35 mouse cellular contexts compared by ENCODE assay signal in genomic region chr12:57019737-57020136, GRCm38 (mm10).
"Had no signal": no experiment of that assay in that cellular context is flagged by ENCODE, and none has a peak within 500 bp of the region (broad histone marks: within the 10 kb centered on the region; RNA-seq: fewer than 3 reads in every experiment).

No protein-coding gene starts in this region.

- H3K4me2 ChIP-seq: heart, embryonic 11.5 days; heart, embryonic 12.5 days; heart, embryonic 13.5 days; heart, embryonic 15.5 days; hindbrain, embryonic 12.5 days; hindbrain, embryonic 13.5 days; hindbrain, embryonic 14.5 days; hindbrain, embryonic 15.5 days; intestine, embryonic 15.5 days; kidney, embryonic 15.5 days had no signal

- H3K27me3 ChIP-seq: heart, embryonic 12.5 days; heart, embryonic 13.5 days; heart, embryonic 15.5 days; hindbrain, embryonic 12.5 days; hindbrain, embryonic 13.5 days; hindbrain, embryonic 15.5 days; intestine, embryonic 15.5 days; kidney, embryonic 15.5 days had no signal

- H3K4me1 ChIP-seq: heart, embryonic 12.5 days; heart, embryonic 13.5 days; heart, embryonic 15.5 days; hindbrain, embryonic 10.5 days; hindbrain, embryonic 12.5 days; hindbrain, embryonic 13.5 days; hindbrain, embryonic 15.5 days; intestine, embryonic 15.5 days; kidney, embryonic 15.5 days had no signal

- H3K27ac ChIP-seq: heart, adult 2 months; heart, embryonic 10.5 days; heart, embryonic 13.5 days; heart, embryonic 15.5 days; hindbrain, embryonic 10.5 days; hindbrain, embryonic 12.5 days; hindbrain, embryonic 13.5 days; hindbrain, embryonic 14.5 days; hindbrain, embryonic 15.5 days; hindbrain, postnatal 0 days; intestine, embryonic 15.5 days; kidney, embryonic 15.5 days; kidney, postnatal 0 days; layer of hippocampus, adult 2 months had no signal

- H3K9ac ChIP-seq: heart, embryonic 12.5 days; heart, embryonic 13.5 days; heart, embryonic 15.5 days; hindbrain, embryonic 12.5 days; hindbrain, embryonic 13.5 days; hindbrain, embryonic 14.5 days; hindbrain, embryonic 15.5 days; intestine, embryonic 15.5 days; kidney, embryonic 15.5 days had no signal

- H3K36me3 ChIP-seq: heart, embryonic 10.5 days; heart, embryonic 12.5 days; heart, embryonic 13.5 days; heart, embryonic 15.5 days; hindbrain, embryonic 10.5 days; hindbrain, embryonic 12.5 days; hindbrain, embryonic 13.5 days; hindbrain, embryonic 15.5 days; intestine, embryonic 15.5 days; kidney, embryonic 15.5 days had no signal

- H3K4me3 ChIP-seq: heart, adult 2 months; heart, embryonic 10.5 days; heart, embryonic 12.5 days; heart, embryonic 13.5 days; heart, embryonic 15.5 days; hindbrain, embryonic 10.5 days; hindbrain, embryonic 12.5 days; hindbrain, embryonic 13.5 days; hindbrain, embryonic 15.5 days; intestine, embryonic 15.5 days; kidney, embryonic 15.5 days; layer of hippocampus, adult 2 months had no signal

- DNase-seq: heart, adult 2 months; heart, postnatal 10 days; heart, postnatal 14 days; heart, postnatal 36 days; heart, postnatal 4 days; kidney, adult 11 months; kidney, adult 18-20 months; kidney, adult 2 months; kidney, adult 8-10 months; kidney, adult 9 months; kidney, postnatal 10 days; kidney, postnatal 14 days; kidney, postnatal 25 days; kidney, postnatal 36 days; kidney, postnatal 4 days; layer of hippocampus, adult 9-11 months had no signal

- H3K9me3 ChIP-seq: heart, embryonic 10.5 days; heart, embryonic 12.5 days; heart, embryonic 13.5 days; heart, embryonic 15.5 days; hindbrain, embryonic 10.5 days; hindbrain, embryonic 12.5 days; hindbrain, embryonic 13.5 days; hindbrain, embryonic 15.5 days; intestine, embryonic 15.5 days; kidney, embryonic 15.5 days had no signal

- ATAC-seq: hindbrain, embryonic 16.5 days; hindbrain, postnatal 0 days; inflammation-experienced regulatory T-cells, adult 6 months; intestine, embryonic 15.5 days; intestine, embryonic 16.5 days; intestine, postnatal 0 days had no signal
